Mouse (Mus musculus) gastrocnemius, adult 18-20 months (tissue): ENCODE results near the gene Asns. TPM values are rescaled to one million over a fixed set of nuclear protein-coding genes. Genes with fewer than 3 reads are reported as not detected.

Source experiments
- DNase-seq: peaks from one replicate; pipeline ENCODE4 v3.0.0; 2021; ENCODE audit warnings: low spot score
- long read RNA-seq, 2 experiments: library from polyadenylated mRNA; stranded (forward); transcript quantifications; one replicate each; pipeline ENCODE4 v2.0.0; 2021
- total RNA-seq, 2 experiments: library from RNA; stranded (reverse); gene quantifications; 2 replicates each; pipeline ENCODE4 v1.2.3; 2021

The Asns gene
- 1 to 10 TPM; 1.7 to 2.6 TPM for total RNA-seq
- long read RNA-seq, experiment 1, partial matches to known transcripts: 0 of 5 reads
- long read RNA-seq, experiment 1, other reads (novel, unspliced or antisense): 2 of 5 reads
- long read RNA-seq, experiment 2, partial matches to known transcripts: 0 of 1 reads
- long read RNA-seq, experiment 2, other reads (novel, unspliced or antisense): 0 of 1 reads

GRCm38 (mm10) chr6:7692884-7693585, at the start of gene Asns:
Gene Asns (minus strand): TSS chr6:7693254.
- peak; percentile 28 for DNase-seq

- DNase-seq: no peak
Observed at GRCm38 (mm10) chr6:7741721-7742120, 48.7 kb upstream of the Asns start.

- no peak for DNase-seq
Observed at GRCm38 (mm10) chr6:7737842-7738241, 44.8 kb upstream of the Asns start.

- DNase-seq: peak; percentile 88
Observed at GRCm38 (mm10) chr6:7732754-7733708, 40.0 kb upstream of the Asns start.

- DNase-seq: no peak
Observed at GRCm38 (mm10) chr6:7732097-7732496, 39.0 kb upstream of the Asns start.

GRCm38 (mm10) chr6:7729128-7729527, 36.1 kb upstream of the Asns start:
- DNase-seq: no peak

- no peak for DNase-seq
Observed at GRCm38 (mm10) chr6:7728241-7728640, 35.2 kb upstream of the Asns start.

- no peak for DNase-seq
Observed at GRCm38 (mm10) chr6:7716236-7716635, 23.2 kb upstream of the Asns start.

GRCm38 (mm10) chr6:7714230-7714629, 21.2 kb upstream of the Asns start:
- no peak for DNase-seq

- no peak for DNase-seq
Observed at GRCm38 (mm10) chr6:7711837-7712330, 18.8 kb upstream of the Asns start.

- no peak for DNase-seq
Observed at GRCm38 (mm10) chr6:7708246-7708645, 15.2 kb upstream of the Asns start.

GRCm38 (mm10) chr6:7706796-7707195, 13.7 kb upstream of the Asns start:
- no peak for DNase-seq

- no peak for DNase-seq
Observed at GRCm38 (mm10) chr6:7697999-7698699, 5.1 kb upstream of the Asns start.

- DNase-seq: no peak
Observed at GRCm38 (mm10) chr6:7697077-7697643, 4.1 kb upstream of the Asns start.

- no peak for DNase-seq
Observed at GRCm38 (mm10) chr6:7696641-7697040, 3.6 kb upstream of the Asns start.

- DNase-seq: no peak
Observed at GRCm38 (mm10) chr6:7695901-7696300, 2.8 kb upstream of the Asns start.

GRCm38 (mm10) chr6:7693666-7694065, 612 bp upstream of the Asns start:
- DNase-seq: no peak

- DNase-seq: no peak
Observed at GRCm38 (mm10) chr6:7692451-7692850, 603 bp downstream of the Asns start.

GRCm38 (mm10) chr6:7692037-7692436, 1.0 kb downstream of the Asns start:
- no peak for DNase-seq

GRCm38 (mm10) chr6:7690456-7690855, 2.6 kb downstream of the Asns start:
- no peak for DNase-seq

GRCm38 (mm10) chr6:7689180-7689579, 3.9 kb downstream of the Asns start:
- no peak for DNase-seq
